Mouse (Mus musculus): ENCODE measurements around the gene Mrpl36. TPM values are rescaled to one million over a fixed set of nuclear protein-coding genes. Genes with fewer than 3 reads are reported as not detected.

Gene Mrpl36
- 80.4 and 89.9 TPM in 2 replicates for polyA plus RNA-seq (2012; rRNA removed)

DNA sequence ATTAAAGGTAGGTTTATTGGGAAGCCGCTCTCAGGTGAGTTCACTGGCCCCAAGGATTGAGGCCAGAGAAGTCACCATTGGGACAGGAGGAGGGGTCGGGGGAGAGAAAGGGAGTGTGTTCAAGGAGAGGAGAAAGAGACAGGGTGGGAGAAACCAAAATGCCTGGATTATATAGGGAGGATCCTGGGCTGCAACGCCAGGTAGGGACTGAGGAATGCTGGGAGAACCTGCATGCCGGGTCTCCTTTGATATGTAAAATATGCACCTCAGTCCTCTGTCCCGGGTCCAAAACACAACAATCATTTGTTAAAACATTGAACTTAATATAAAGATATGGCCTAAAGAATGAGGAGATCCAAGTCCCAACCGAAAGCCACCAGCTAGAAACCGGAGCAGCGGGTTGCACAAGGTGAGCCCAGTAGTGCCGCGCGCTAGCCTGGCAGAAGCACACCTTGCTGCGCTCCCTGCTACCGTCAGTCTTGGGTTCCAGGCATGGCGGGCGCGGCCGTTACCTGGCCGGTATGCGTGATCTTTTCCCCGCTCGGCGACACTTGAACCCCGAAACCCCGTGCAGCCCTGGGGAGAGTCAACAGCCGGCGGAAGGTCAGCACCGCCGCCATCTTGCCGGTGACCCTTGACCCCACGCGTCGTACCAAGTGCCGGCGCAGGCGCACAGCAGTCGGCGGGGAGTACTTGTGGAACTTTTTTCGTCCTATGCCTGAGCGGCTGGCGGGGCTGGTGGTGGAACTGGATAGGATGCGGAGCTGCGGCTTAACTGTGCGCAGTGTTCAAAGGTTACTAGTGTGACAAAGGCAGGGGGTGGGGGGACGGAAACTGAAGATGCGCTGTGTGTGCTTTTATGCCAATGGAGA, at the start of gene Mrpl36, which contains the start of gene Ndufs6:
TSS of gene Mrpl36 (plus strand) at position 687 of the 872 bp plus-strand sequence.
TSS of gene Ndufs6 (minus strand) at position 716 of the 872 bp plus-strand sequence.
- Histone ChIP-seq H3K4me3 (ENCODE audit: low read depth, low read length) (peak within 1 kb of the TSS; percentile 91), H3K27me3 (ENCODE audit: control insufficient read depth, insufficient read depth, low read length) (no peaks in the 10 kb centered on the region), H3K36me3 (ENCODE audit: control insufficient read depth, insufficient read depth, low read length) (peaks cover 18% of the 10 kb centered on the region), H3K4me1 (ENCODE audit: control insufficient read depth, insufficient read depth, insufficient read length, low read length) (peaks cover 8% of the 10 kb centered on the region; the same call in 1 of the 2 replicates), H3K27ac (ENCODE audit: insufficient read depth, low read depth, low read length) (peak within 1 kb of the TSS; percentile 81)
- peak; percentile 87 for TF ChIP-seq POLR2A (IDR thresholded peaks at IDR 0.05; ENCODE audit: low read depth, low read length)
- no peak for TF ChIP-seq CTCF (IDR thresholded peaks at IDR 0.05; ENCODE audit: extremely low read depth, insufficient read length, insufficient replicate concordance, low read depth, low read length)
- WGBS = 1% methylated on average over 45 of the region's 45 CpGs

GRCm38 (mm10) chr13:73279196-73279595, 49.1 kb upstream of the Mrpl36 start:
- Histone ChIP-seq H3K4me1 (ENCODE audit: control insufficient read depth, insufficient read depth, insufficient read length, low read length) (peaks cover 14% of the 10 kb centered on the region), H3K27me3 (ENCODE audit: control insufficient read depth, insufficient read depth, low read length) (no peaks in the 10 kb centered on the region), H3K27ac (ENCODE audit: insufficient read depth, low read depth, low read length) (peak overlapping the region; percentile 33; the same call in 1 of the 2 replicates), H3K36me3 (ENCODE audit: control insufficient read depth, insufficient read depth, low read length) (no peaks in the 10 kb centered on the region), H3K4me3 (ENCODE audit: low read depth, low read length) (no peak overlapping the region)
- no peak for TF ChIP-seq POLR2A (IDR thresholded peaks at IDR 0.05; ENCODE audit: low read depth, low read length)
- TF ChIP-seq CTCF (IDR thresholded peaks at IDR 0.05; ENCODE audit: extremely low read depth, insufficient read length, insufficient replicate concordance, low read depth, low read length) = no peak
- WGBS = 25% methylated on average over 1 of the region's 1 CpGs

- H3K4me3 ChIP-seq (ENCODE audit: low read depth, low read length) = no peak overlapping the region
- WGBS = 90% methylated on average over 2 of the region's 2 CpGs
- TF ChIP-seq POLR2A (IDR thresholded peaks at IDR 0.05; ENCODE audit: low read depth, low read length) (no peak), CTCF (IDR thresholded peaks at IDR 0.05; ENCODE audit: extremely low read depth, insufficient read length, insufficient replicate concordance, low read depth, low read length) (no peak)
- H3K36me3 ChIP-seq (ENCODE audit: control insufficient read depth, insufficient read depth, low read length) = no peaks in the 10 kb centered on the region
- H3K27me3 ChIP-seq (ENCODE audit: control insufficient read depth, insufficient read depth, low read length) = no peaks in the 10 kb centered on the region
- H3K27ac ChIP-seq (ENCODE audit: insufficient read depth, low read depth, low read length) = no peak overlapping the region
- peaks cover 13% of the 10 kb centered on the region for H3K4me1 ChIP-seq (ENCODE audit: control insufficient read depth, insufficient read depth, insufficient read length, low read length)
These were observed 45.9 kb upstream of the Mrpl36 start for GRCm38 (mm10) chr13:73282407-73282806.

- TF ChIP-seq POLR2A (IDR thresholded peaks at IDR 0.05; ENCODE audit: low read depth, low read length) (no peak), CTCF (IDR thresholded peaks at IDR 0.05; ENCODE audit: extremely low read depth, insufficient read length, insufficient replicate concordance, low read depth, low read length) (no peak)
- Histone ChIP-seq H3K27ac (ENCODE audit: insufficient read depth, low read depth, low read length) (no peak overlapping the region), H3K36me3 (ENCODE audit: control insufficient read depth, insufficient read depth, low read length) (no peaks in the 10 kb centered on the region), H3K4me3 (ENCODE audit: low read depth, low read length) (no peak overlapping the region), H3K4me1 (ENCODE audit: control insufficient read depth, insufficient read depth, insufficient read length, low read length) (peaks cover 6% of the 10 kb centered on the region), H3K27me3 (ENCODE audit: control insufficient read depth, insufficient read depth, low read length) (no peaks in the 10 kb centered on the region)
- 85% methylated on average over 1 of the region's 1 CpGs for WGBS
These were observed 44.8 kb upstream of the Mrpl36 start for GRCm38 (mm10) chr13:73283534-73283933.

DNA sequence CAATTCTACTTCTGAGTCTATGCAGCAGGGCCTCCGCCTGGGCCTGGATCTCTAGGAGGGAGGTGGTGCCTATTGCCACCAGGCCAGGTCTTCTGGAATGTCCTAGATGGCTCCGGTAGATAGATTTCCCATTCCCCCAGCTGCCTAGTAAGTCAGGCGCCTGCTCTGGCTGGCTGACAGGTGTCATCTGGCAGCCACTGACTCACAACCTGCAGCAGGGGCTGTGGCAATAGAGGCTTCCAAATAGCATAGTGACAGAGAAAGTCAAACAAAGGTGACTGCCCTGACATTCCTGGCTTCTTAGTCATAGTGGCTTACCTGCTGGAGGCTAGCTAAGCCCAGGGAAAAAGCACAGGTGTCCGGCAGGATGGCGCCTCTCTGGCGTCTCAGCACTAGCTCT, 38.1 kb upstream of the Mrpl36 start:
- Histone ChIP-seq H3K27ac (ENCODE audit: insufficient read depth, low read depth, low read length) (no peak overlapping the region), H3K4me1 (ENCODE audit: control insufficient read depth, insufficient read depth, insufficient read length, low read length) (no peaks in the 10 kb centered on the region), H3K36me3 (ENCODE audit: control insufficient read depth, insufficient read depth, low read length) (no peaks in the 10 kb centered on the region), H3K4me3 (ENCODE audit: low read depth, low read length) (no peak overlapping the region), H3K27me3 (ENCODE audit: control insufficient read depth, insufficient read depth, low read length) (no peaks in the 10 kb centered on the region)
- WGBS = 50% methylated on average over 6 of the region's 6 CpGs
- TF ChIP-seq CTCF (IDR thresholded peaks at IDR 0.05; ENCODE audit: extremely low read depth, insufficient read length, insufficient replicate concordance, low read depth, low read length) (no peak), POLR2A (IDR thresholded peaks at IDR 0.05; ENCODE audit: low read depth, low read length) (no peak)

- Histone ChIP-seq H3K27me3 (ENCODE audit: control insufficient read depth, insufficient read depth, low read length) (no peaks in the 10 kb centered on the region), H3K4me3 (ENCODE audit: low read depth, low read length) (no peak overlapping the region), H3K27ac (ENCODE audit: insufficient read depth, low read depth, low read length) (no peak overlapping the region), H3K4me1 (ENCODE audit: control insufficient read depth, insufficient read depth, insufficient read length, low read length) (no peaks in the 10 kb centered on the region), H3K36me3 (ENCODE audit: control insufficient read depth, insufficient read depth, low read length) (no peaks in the 10 kb centered on the region)
- TF ChIP-seq CTCF (IDR thresholded peaks at IDR 0.05; ENCODE audit: extremely low read depth, insufficient read length, insufficient replicate concordance, low read depth, low read length) (no peak), POLR2A (IDR thresholded peaks at IDR 0.05; ENCODE audit: low read depth, low read length) (no peak)
- 55% methylated on average over 2 of the region's 2 CpGs for WGBS
These were observed 37.2 kb upstream of the Mrpl36 start for GRCm38 (mm10) chr13:73291102-73291501.

DNA sequence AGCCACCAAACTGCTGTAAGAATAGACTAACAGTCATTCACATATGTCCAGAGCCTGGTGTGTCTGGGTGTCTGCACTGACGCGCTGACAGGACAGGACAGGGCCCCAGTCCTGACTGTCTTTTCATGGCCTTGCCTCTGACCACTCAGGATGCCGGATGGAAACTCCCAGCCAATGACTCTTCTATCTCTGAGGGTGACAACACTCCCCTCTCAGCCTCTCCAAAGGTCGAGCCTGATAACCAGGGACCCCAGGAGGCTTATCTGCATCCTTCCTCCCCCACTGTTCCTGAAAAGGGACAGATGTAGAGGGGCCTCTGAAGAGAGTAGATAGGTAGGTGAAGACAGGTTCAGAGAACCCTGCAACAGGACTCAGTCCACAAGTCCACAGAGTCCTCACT, 29.6 kb upstream of the Mrpl36 start:
- Histone ChIP-seq H3K4me1 (ENCODE audit: control insufficient read depth, insufficient read depth, insufficient read length, low read length) (no peaks in the 10 kb centered on the region), H3K36me3 (ENCODE audit: control insufficient read depth, insufficient read depth, low read length) (no peaks in the 10 kb centered on the region), H3K27ac (ENCODE audit: insufficient read depth, low read depth, low read length) (no peak overlapping the region), H3K27me3 (ENCODE audit: control insufficient read depth, insufficient read depth, low read length) (no peaks in the 10 kb centered on the region), H3K4me3 (ENCODE audit: low read depth, low read length) (no peak overlapping the region)
- TF ChIP-seq POLR2A (IDR thresholded peaks at IDR 0.05; ENCODE audit: low read depth, low read length) (no peak), CTCF (IDR thresholded peaks at IDR 0.05; ENCODE audit: extremely low read depth, insufficient read length, insufficient replicate concordance, low read depth, low read length) (no peak)
- WGBS = 77% methylated on average over 4 of the region's 4 CpGs
